Mouse (Mus musculus) CH12.LX (cell line): ENCODE results near the gene Trhr2. TPM values are rescaled to one million over a fixed set of nuclear protein-coding genes. Genes with fewer than 3 reads are reported as not detected.

Source experiments
- DNase-seq: peaks from one replicate; pipeline ENCODE4 v3.0.0-alpha.2; 2013; ENCODE audit errors: extremely low read depth
- H3K27ac ChIP-seq: 2 replicates; pipeline ENCODE4 v1.5.1; 2012; ENCODE audit warnings: low read depth, mild to moderate bottlenecking, control low read depth, moderate library complexity; ENCODE audit not compliant: insufficient read depth
- H3K27me3 ChIP-seq: replicated peaks from 2 replicates; pipeline ENCODE3; 2012; ENCODE audit warnings: inconsistent platforms
- H3K36me3 ChIP-seq, 2 experiments: replicated peaks in 1 of 2; 2 replicates each; pipeline versions ENCODE3 to v1.6.1; 2012; ENCODE audit warnings: inconsistent platforms in 1 of 2, low read length in 1 of 2, mild to moderate bottlenecking in 1 of 2, mixed read lengths in 1 of 2, moderate library complexity in 1 of 2; ENCODE audit not compliant: control insufficient read depth in 1 of 2, insufficient read depth in 1 of 2
- H3K4me1 ChIP-seq, 2 experiments: 2 replicates each; pipeline ENCODE4 v1.6.1; 2012; ENCODE audit warnings: inconsistent platforms in 1 of 2, moderate library complexity in 1 of 2; ENCODE audit not compliant: insufficient read depth in 2 of 2, control insufficient read depth in 1 of 2
- H3K4me2 ChIP-seq: 2 replicates; pipeline ENCODE4 v1.6.1; 2012; ENCODE audit warnings: low read depth, mild to moderate bottlenecking, control low read depth; ENCODE audit not compliant: poor library complexity, insufficient read depth, severe bottlenecking
- H3K4me3 ChIP-seq, 3 experiments: fragments of 150-350 bp in 1 of 3; sonication (generic) in 1 of 3; replicated peaks in 1 of 3; 2 replicates each; pipeline versions ENCODE3 to v1.5.1; 2011 to 2012; ENCODE audit warnings: low read depth in 2 of 3, low read length in 2 of 3, mild to moderate bottlenecking in 2 of 3, moderate library complexity in 2 of 3, control low read depth in 1 of 3, improper control_type of control experiment in 1 of 3, inconsistent platforms in 1 of 3, mixed read lengths in 1 of 3; ENCODE audit not compliant: poor library complexity in 1 of 3
- H3K79me2 ChIP-seq: replicated peaks from 2 replicates; pipeline ENCODE4 v1.6.1; 2012; ENCODE audit warnings: mild to moderate bottlenecking, moderate library complexity; ENCODE audit not compliant: control insufficient read depth, poor library complexity, insufficient read depth, severe bottlenecking; ENCODE audit errors: extremely low read depth
- H3K9ac ChIP-seq: 2 replicates; pipeline ENCODE4 v1.6.1; 2012; ENCODE audit warnings: low read depth, mild to moderate bottlenecking, control low read depth, moderate library complexity; ENCODE audit not compliant: insufficient read depth
- H3K9me3 ChIP-seq: replicated peaks from 2 replicates; pipeline ENCODE3; 2012; ENCODE audit warnings: low read length, inconsistent platforms, mixed read lengths
- CHD1 ChIP-seq: IDR thresholded peaks from 2 replicates; pipeline ENCODE4 v1.6.1; 2012; ENCODE audit warnings: low read depth, low read length, improper control_type of control experiment, inconsistent platforms
- CTCF ChIP-seq, 2 experiments: IDR thresholded peaks in 1 of 2; conservative IDR thresholded peaks in 1 of 2; 2 replicates each; pipeline ENCODE4 v1.5.1; 2011 to 2012; ENCODE audit warnings: low read depth in 2 of 2, low read length in 2 of 2, improper control_type of control experiment in 1 of 2, inconsistent platforms in 1 of 2, mild to moderate bottlenecking in 1 of 2, moderate library complexity in 1 of 2
- ELF1 ChIP-seq: IDR thresholded peaks from 2 replicates; pipeline ENCODE4 v1.6.1; 2014; ENCODE audit warnings: low read depth, mild to moderate bottlenecking, inconsistent platforms, low read length, improper control_type of control experiment
- EP300 ChIP-seq: IDR thresholded peaks from 2 replicates; pipeline ENCODE4 v1.6.1; 2011; ENCODE audit warnings: low read length, improper control_type of control experiment
- HCFC1 ChIP-seq: IDR thresholded peaks from 2 replicates; pipeline ENCODE4 v1.6.1; 2012; ENCODE audit warnings: low read depth, mild to moderate bottlenecking, inconsistent platforms, low read length, improper control_type of control experiment
- JUN ChIP-seq: IDR thresholded peaks from 2 replicates; pipeline ENCODE4 v1.6.1; 2011; ENCODE audit warnings: low read depth, mild to moderate bottlenecking, low read length, improper control_type of control experiment, moderate library complexity; ENCODE audit not compliant: insufficient read depth
- JUND ChIP-seq: conservative IDR thresholded peaks from 2 replicates; pipeline ENCODE4 v1.6.1; 2011; ENCODE audit warnings: low read depth, low read length, improper control_type of control experiment
- POLR2AphosphoS2 ChIP-seq: IDR thresholded peaks from 2 replicates; pipeline ENCODE4 v1.6.1; 2011; ENCODE audit warnings: low read depth, low read length, improper control_type of control experiment
- RAD21 ChIP-seq: IDR thresholded peaks from 2 replicates; pipeline ENCODE4 v1.6.1; 2011; ENCODE audit warnings: low read depth, mild to moderate bottlenecking, low read length, improper control_type of control experiment, moderate library complexity
- RCOR1 ChIP-seq: conservative IDR thresholded peaks from 2 replicates; pipeline ENCODE4 v1.6.1; 2012; ENCODE audit warnings: low read depth, mild to moderate bottlenecking, inconsistent platforms, low read length, improper control_type of control experiment
- dilution Hi-C: fragments of 300-500 bp; cut with MboI; formaldehyde crosslinking; loops from 2 replicates; pipeline ENCODE4 v1.14.3; 2020; ENCODE audit warnings: low sequenced_read_pairs; ENCODE audit not compliant: extremely low pct_unique_long_range_greater_than_20kb, extremely low pct_ligation_motif_present
- in situ Hi-C: fragments of 300-500 bp; cut with MboI; formaldehyde crosslinking; loops from 3 replicates; pipeline ENCODE4 v1.14.3; 2019; ENCODE audit warnings: low sequenced_read_pairs, low pct_ligation_motif_present, low pct_unique_long_range_greater_than_20kb, mixed read lengths
- polyA plus RNA-seq: library from polyadenylated mRNA; unstranded; fragments of >175 nt; gene quantifications from 2 replicates; pipeline ENCODE4 v1.2.1, GENCODE M21; 2012; ENCODE audit warnings: low read depth; ENCODE audit not compliant: insufficient read length
- total RNA-seq, 2 experiments: library from RNA; depleted of rRNA; stranded (reverse); fragments of 300-350 nt in 1 of 2; fragments of >200 nt in 1 of 2; gene quantifications; 2 replicates each; pipeline ENCODE4 v1.2.3; 2012 to 2014

Trhr2 gene
- total and polyA plus RNA-seq, 3 experiments, result 0.25 to 0.51 TPM; not detected in 1

DNA sequence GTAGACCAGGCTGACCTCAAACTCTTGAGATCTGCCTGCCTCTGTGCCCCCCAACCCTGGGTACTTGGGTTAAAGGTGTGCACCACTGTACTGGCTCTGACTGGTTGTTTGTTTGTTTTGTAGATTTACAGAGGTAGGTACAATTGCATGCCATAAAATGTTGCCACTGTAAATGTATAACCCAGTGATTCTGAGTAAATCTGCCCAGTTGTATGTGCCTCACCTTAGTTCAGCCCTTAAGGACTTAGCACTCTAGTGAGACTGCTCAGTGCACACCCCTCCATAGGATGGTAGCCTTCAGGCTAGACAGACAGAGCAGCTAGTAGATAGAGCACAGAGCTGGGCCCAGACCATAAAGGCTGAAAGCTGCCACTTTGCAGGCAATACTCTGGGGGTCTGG, 33.2 kb upstream of the Trhr2 start:
- Histone ChIP-seq H3K79me2 (0 out of 2 replicates have a peak, but pooled peaks cover 5% of the 10 kb centered on the region), H3K4me2 (no peak overlapping the region), H3K36me3 (peaks cover 57 to 90% of the 10 kb centered on the region in 2 experiments), H3K9ac (no peak overlapping the region), H3K4me1 (no peaks in the 10 kb centered on the region), H3K9me3 (peaks cover 6% of the 10 kb centered on the region), H3K27me3 (no peaks in the 10 kb centered on the region), H3K4me3 (no peak overlapping the region), H3K27ac (no peak overlapping the region)
- no peak for DNase-seq
- dilution Hi-C loops (no loop called here), in situ Hi-C loops (no loop called here)
- TF ChIP-seq JUND, result no peak
- no peak for TF ChIP-seq RAD21
- no peak for TF ChIP-seq HCFC1
- no peak for TF ChIP-seq CHD1

DNA sequence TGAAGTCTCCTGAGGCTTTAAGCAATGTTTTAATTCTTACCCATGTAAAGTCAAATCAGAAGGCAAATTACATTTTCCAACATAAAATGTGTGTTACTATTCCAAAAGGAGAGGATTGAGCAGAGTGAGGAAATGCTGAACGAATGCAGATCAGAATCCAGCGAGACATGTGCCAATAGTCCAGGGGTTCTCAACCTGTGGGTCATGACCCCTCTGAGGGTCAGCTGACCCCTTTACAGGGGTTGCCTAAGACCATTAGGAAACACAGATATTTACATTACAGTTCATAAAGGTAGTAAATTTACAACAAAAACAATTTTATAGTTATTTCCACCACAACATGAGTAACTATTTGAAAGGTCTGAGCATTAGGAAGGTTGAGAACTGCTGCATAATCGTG, 30.2 kb upstream of the Trhr2 start:
- TF ChIP-seq CTCF (conservative IDR thresholded peaks at IDR 0.05 in 1 of 2, IDR thresholded peaks at IDR 0.05 in 1 of 2; ENCODE audit: low read depth in 2 of 2, low read length in 2 of 2), result no peak
- TF ChIP-seq JUN, result no peak
- no peak for TF ChIP-seq RCOR1
- TF ChIP-seq EP300, result no peak
- peaks cover 12% of the 10 kb centered on the region for H3K9me3 ChIP-seq

GRCm38 (mm10) chr8:122389357-122389756, 28.8 kb upstream of the Trhr2 start:
- H3K4me3 ChIP-seq, result no peak overlapping the region
- DNase-seq, result no peak
- in situ Hi-C loops (no loop called here), dilution Hi-C loops (no loop called here)
- H3K36me3 ChIP-seq, result peaks cover 76 to 94% of the 10 kb centered on the region in 2 experiments
- no peak overlapping the region for H3K9ac ChIP-seq
- no peaks in the 10 kb centered on the region for H3K27me3 ChIP-seq
- H3K27ac ChIP-seq, result no peak overlapping the region
- no peaks in the 10 kb centered on the region for H3K4me1 ChIP-seq
- peaks cover 4% of the 10 kb centered on the region; the same call in 1 of the 2 replicates for H3K79me2 ChIP-seq
- peak in 1 of 2 experiments; percentile 30; a peak in 2 of 4 replicates for TF ChIP-seq CTCF (conservative IDR thresholded peaks at IDR 0.05 in 1 of 2, IDR thresholded peaks at IDR 0.05 in 1 of 2; ENCODE audit: low read depth in 2 of 2, low read length in 2 of 2)
- no peak for TF ChIP-seq JUND
- no peak for TF ChIP-seq POLR2AphosphoS2
- TF ChIP-seq RAD21, result peak; percentile 24
- TF ChIP-seq ELF1, result no peak
- no peak overlapping the region for H3K4me2 ChIP-seq
- peaks cover 12% of the 10 kb centered on the region for H3K9me3 ChIP-seq

More for the DNA sequence above, 30.2 kb upstream of the Trhr2 start:
- no peak overlapping the region for H3K4me2 ChIP-seq
- H3K9ac ChIP-seq, result no peak overlapping the region
- H3K27ac ChIP-seq, result no peak overlapping the region
- no peaks in the 10 kb centered on the region for H3K27me3 ChIP-seq
- H3K4me3 ChIP-seq, result no peak overlapping the region
- in situ Hi-C loops, result no loop called here
- dilution Hi-C loops, result no loop called here
- DNase-seq, result no peak
- 0 out of 2 replicates have a peak, but pooled peaks cover 5% of the 10 kb centered on the region for H3K79me2 ChIP-seq
- H3K36me3 ChIP-seq, result peaks cover 68 to 94% of the 10 kb centered on the region in 2 experiments
- no peaks in the 10 kb centered on the region for H3K4me1 ChIP-seq
